ENCODE assay signal across 12 mouse cellular contexts in the genomic region with DNA sequence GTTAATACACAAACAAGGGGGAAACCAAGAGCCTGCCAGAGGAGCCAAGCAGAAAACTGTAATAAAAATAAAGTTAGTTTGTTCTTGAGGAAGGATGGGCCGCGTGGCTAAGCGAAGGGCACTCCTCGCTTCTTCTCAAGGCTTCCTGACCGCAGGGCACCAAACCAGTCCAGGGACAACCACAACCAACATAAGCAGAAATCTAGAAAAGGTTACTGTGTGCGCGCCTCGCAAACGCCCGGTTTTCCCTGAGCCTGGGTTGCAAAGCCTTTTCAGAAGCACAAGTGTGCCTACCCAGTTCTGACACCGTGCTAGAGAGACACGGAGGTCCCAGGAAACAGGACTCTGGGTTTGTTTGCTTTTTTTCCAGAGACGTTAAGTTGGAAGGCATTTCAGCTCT. TPM values are rescaled to one million over a fixed set of nuclear protein-coding genes. Genes with fewer than 3 reads are reported as not detected.
A peak's percentile ranks its signal among the peaks of the same experiment; 100 is the strongest.
DNase-seq lines count a peak whose midpoint lies in the region.
"Had no signal": no experiment of that assay in that cellular context is flagged by ENCODE, and none has a peak within 500 bp of the region (broad histone marks: within the 10 kb centered on the region; RNA-seq: fewer than 3 reads in every experiment).

No protein-coding gene starts in this region.

- intact Hi-C loops in heart, postnatal 36 days (cut with DNase I), result loop anchor here (2.0 kb wide), 2 partner anchors 54 to 176 kb away; no protein-coding TSS in a partner anchor

- peak; percentile 88 for DNase-seq in heart, adult 11 months
- no peak for DNase-seq in heart, postnatal 36 days
- peak; percentile 33 for DNase-seq in heart, postnatal 4 days
- DNase-seq in heart, adult 9 months (ENCODE audit: low spot score in 2 of 2), result no peak
- DNase-seq in ovary, adult 18-20 months (ENCODE audit: low spot score), result peak; percentile 74
- DNase-seq in ovary, postnatal 14 days (ENCODE audit: low spot score), result no peak
- DNase-seq in right cerebral cortex, postnatal 4 days, result no peak
- DNase-seq: B cell, adult 2 months; cerebellum, adult 11 months; kidney, postnatal 4 days; thymus, adult 18-20 months; thymus, postnatal 36 days had no signal

RNA-seq across cellular contexts. Expression of a gene that starts 4.9 kb away (rescaled TPM):
- 10 to 100 TPM in 1 of 2 experiments, 1 to 10 TPM in 1; 8.8 to 12.5 TPM for total RNA-seq in heart, postnatal 36 days (2021)
- total RNA-seq in heart, postnatal 4 days (2021), result 10 to 100 TPM; 11.3 to 12.2 TPM

Comparison
In these comparisons a context has a peak if more than half of its experiments do, and no peak if none do; other contexts are left out.
1. DNase-seq: peak in heart, adult 11 months (single experiment), heart, postnatal 4 days (single experiment) and ovary, adult 18-20 months (single experiment); none in heart, postnatal 36 days (0 of 2), heart, adult 9 months (0 of 2), ovary, postnatal 14 days (single experiment) and right cerebral cortex, postnatal 4 days (single experiment).